Mouse (Mus musculus): ENCODE results near the gene Cst8.
"Not testable (repeated sequence)": the region's sequence is repeated elsewhere in the genome, so short reads cannot be mapped to it uniquely, and the experiment has no call there.

Cst8 gene

DNA sequence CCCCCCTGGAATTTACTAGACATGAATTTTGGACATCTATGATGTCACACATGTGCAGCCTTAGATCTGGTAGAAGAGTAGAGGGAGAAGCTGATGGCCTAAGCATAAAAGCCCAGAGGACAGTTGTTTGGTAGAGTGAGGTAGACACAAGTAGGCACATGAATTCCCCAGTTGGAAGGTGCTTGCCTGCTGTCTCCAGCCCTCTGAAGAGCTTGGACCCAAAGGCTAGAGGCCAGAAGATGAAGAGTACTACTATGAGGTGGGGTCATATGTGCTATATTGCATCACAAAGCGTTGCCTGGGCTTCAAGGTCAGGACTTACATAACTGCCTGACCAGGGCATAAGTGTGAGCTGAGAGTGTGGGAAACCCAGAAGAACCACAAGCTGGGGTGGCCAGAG, at the start of gene Cst8:
TSS of gene Cst8 (plus strand) at position 301 of the 400 bp plus-strand sequence.
- no peak for DNase-seq (ENCODE audit: low spot score)

DNA sequence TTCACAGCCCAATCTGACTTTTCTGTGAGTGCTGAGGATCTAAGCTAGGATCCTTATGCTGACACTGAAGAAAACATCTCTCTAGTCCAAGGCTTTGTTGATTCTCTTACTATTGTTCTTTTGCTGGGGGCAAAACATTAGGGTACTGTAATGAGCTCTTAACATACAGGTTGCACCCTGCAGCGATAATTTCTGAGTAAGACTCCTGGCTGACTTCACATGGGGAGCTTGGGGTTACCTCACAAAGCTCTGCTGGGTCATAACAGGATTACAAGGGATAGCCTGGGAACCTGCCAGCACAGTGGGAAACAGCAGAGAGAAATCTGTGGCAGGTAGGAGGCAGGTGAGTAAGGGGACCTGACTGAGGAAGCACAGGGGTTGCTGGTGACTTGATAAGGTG, 48.5 kb upstream of the Cst8 start, which contains the start of gene Cstl1:
TSS of gene Cstl1 (plus strand) at position 301 of the 400 bp plus-strand sequence.
- DNase-seq (ENCODE audit: low spot score) = no peak

DNA sequence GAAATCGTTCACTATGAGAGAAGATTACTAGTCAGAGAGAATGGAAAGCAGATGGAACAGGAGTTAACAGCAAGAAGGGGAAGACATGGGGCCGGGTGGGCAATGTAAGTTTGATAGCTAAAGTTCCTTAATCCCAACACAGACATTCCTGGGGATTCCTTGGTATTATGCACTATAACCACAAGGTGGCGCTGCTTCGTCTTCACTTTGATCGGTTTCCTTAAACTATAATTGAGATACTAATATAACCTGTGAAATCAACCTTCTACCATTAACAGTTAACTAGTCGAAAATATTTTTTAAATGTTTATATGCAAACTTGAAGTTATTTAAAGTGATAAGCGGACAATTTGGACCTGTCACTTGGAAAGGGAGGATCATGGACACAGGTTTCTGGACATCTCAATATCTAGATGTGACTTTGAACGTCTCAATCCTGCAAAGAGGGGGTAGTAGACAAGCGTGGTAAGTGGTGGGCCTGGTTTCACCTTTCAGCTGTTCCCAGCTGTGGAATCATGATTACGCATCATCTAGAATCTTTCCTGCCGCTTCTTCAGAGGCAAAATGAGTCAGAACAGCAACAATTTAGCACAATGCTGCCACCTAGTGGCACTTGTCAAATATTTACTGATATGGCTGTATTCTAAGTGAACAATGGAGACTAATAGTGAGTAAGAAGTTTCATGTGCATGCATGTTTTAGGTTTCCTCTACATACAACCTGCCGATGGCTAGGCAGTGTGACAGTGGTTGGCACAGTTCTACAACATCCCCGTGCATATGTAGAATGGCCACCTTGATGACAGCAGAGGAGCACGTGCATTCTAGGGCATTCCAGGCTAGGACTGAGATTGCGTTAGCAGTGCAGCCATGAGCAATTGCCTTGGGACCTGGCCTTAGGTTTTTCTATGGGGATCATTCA, 46.4 kb upstream of the Cst8 start:
- peak; percentile 68 for DNase-seq (ENCODE audit: low spot score)

DNA sequence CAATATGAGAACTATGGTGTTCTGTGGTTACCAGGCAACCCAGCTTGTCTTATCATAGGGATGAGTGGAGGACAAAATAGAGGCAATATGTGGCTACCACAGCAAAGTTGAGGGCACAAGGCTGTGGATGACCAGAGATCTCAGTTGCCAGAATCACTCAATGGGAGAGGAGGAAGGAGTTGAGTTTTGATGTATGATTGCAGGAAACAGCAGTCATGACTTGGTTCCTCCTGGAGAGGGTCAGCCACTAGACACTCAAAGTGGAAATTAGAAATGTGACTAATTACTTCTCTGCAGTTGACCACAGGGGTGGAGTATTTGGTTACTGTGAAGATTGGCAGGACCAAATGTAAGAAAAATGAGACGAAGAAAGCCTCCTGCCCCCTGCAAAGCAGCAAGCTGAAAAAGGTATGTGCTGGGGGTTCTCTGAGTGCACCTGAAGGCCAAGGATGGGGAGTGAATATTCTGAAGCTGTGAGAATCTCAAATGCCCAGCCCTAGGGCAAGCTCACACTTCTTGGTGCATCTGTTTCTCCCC, 44.2 kb upstream of the Cst8 start:
- DNase-seq (ENCODE audit: low spot score) = no peak

DNA sequence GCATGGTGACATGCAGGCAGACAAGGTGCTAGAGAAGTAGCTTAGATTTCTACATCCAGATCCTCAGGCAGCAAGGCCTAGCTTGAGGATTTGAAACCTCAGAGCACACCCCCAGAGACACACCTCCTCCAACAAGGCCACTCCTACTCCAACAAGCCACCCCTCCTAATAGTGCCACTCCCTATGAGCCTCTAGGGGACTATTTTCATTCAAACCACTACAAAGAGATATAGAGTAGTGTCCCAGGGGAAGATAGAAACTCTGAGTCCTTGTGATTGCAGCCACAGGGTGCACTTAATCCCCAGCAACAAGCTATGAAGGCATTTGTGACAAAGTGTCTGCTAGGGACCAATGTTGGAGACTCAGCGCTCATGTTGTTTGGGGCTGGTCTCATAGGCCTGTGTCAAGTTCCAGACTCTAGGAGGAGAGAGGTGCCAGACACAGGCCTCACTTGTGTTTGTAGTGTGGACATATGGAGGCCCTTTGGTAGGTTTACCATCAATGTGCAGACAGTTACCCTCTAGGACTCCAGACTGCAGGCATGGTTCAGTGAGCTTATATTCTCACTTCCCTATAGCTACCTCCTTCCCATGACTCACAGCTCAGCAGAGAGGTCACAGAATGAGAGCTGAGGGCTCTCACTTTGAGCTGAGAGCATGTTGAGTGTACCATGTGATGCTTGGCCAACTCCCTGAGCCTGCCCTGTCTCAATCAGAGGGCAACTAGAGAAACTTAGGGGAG, 34.8 kb upstream of the Cst8 start:
- DNase-seq (ENCODE audit: low spot score) = no peak

DNA sequence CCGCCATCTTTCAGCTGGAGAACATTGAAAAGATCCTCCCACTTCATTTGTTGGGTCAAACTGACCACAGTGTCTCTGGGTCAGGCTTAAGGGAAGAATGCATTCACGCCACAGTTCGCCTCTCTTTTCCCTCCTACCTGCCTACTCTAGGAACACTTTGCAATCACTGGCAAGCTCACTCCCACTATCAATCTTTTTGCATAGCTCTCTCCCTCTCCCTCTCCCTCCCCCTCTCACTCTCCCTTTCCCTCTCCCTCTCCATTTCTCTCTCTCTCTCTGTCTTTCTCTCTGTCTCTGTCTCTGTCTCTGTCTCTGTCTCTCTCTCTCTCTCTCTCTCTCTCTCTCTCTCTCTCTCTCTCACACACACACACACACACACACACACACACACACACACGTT, 27.2 kb upstream of the Cst8 start, which contains the start of gene Cst11:
TSS of gene Cst11 (minus strand) at position 101 of the 400 bp plus-strand sequence.
- not testable (repeated sequence) for DNase-seq (ENCODE audit: low spot score)

DNA sequence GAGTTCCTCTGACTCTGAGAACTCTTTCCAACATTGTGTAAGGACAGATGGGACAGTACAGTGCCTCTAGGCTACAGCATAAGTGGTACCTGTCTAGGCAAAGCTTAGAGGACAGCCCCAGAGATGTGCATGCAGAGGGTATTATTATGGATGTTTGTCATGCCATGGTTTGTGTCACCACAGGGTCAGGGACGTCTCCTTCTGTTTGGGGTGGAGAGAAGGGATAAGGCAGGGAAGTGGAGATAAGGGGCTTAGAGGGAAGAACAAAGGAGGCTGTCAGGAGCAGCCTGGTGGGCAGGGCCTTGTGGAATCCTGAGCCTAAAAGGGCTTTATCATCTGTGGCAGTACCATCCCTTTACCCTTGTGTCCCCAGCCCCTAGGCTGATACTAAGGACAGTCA, 16.9 kb upstream of the Cst8 start, which contains the start of gene 8030411F24Rik:
TSS of gene 8030411F24Rik (plus strand) at position 301 of the 400 bp plus-strand sequence.
- DNase-seq (ENCODE audit: low spot score) = no peak

DNA sequence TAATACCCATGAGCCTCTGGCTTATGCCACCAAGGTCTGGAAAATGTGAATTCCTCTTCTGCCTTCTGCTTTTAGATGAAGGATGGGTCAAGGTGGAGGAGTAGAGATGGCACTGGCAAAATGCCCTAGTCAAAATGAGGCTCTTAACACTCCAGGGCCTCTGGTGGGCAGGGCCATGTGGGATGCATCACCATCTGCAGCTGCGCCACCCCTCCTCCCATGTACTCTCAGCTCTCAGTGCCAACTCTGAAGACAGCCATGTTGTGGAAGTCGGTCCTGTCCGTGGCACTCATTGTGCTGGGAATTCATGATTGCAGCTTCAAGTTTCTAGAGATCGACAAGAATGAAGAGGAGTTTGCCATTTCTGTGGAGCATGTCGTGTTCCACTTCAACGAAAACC, 9.4 kb upstream of the Cst8 start, which contains the start of gene Cst12:
TSS of gene Cst12 (plus strand) at position 220 of the 400 bp plus-strand sequence.
- DNase-seq (ENCODE audit: low spot score) = no peak

DNA sequence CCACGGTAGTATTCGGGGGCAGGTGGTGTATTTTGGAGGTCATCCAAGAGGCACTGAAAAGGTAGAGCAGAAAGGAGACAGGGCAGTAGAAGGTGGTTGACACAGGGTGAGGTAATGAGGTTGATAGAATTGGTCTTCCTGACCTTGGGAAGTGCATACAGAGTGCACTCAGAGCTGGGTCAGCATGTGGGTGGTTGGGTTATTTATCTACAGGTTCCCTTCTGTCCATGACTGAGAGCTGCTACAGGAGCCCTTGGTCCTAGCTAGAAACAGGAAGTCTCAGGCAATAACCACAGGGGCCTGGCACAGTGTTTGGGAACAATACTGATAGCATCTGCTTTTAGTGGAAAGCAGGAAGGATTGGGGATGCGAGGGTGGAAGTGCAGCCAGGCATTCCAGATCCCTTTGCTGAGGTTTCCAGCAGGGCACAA, 2.9 kb downstream of the Cst8 start:
- no peak for DNase-seq (ENCODE audit: low spot score)

DNA sequence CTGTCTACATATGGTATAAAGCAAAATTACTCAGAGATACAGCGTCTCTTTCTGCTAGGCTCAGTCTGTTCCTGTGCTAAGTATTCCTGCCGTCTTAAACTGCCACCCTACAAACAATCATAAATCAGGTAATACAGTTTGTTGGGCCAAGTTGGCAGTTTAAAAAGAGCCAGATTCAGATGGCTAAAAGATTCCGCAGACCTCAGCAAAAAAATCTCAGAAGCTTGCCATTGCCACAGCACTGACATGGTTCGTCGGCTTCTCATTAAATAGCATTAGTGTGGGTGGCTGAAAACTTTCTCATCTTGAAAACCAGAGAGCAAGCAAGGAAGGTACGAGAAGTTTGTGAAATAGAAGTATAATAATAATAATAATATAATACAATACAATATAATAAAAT, 8.1 kb downstream of the Cst8 start:
- DNase-seq (ENCODE audit: low spot score) = no peak

DNA sequence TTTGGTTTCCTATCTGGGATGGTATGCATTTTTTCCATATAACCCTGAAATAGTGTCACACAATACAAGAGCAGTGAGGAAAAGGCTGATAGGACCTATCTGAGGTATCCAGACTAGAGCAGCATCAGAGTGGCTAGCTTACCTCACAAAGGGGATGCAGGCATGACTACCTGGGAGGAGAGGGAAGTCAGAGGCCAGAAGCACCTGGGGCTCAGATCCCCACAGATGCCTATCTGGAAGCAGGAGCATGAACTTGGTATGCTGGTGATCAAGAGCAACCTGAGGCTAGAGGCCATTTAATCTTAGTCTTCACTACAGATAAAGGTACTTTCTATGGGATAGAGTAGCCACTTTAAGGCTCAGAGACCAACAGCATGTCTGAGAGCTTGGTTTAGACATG, 21.3 kb downstream of the Cst8 start, which contains the start of gene Cst13:
TSS of gene Cst13 (plus strand) at position 173 of the 400 bp plus-strand sequence.
- no peak for DNase-seq (ENCODE audit: low spot score)

DNA sequence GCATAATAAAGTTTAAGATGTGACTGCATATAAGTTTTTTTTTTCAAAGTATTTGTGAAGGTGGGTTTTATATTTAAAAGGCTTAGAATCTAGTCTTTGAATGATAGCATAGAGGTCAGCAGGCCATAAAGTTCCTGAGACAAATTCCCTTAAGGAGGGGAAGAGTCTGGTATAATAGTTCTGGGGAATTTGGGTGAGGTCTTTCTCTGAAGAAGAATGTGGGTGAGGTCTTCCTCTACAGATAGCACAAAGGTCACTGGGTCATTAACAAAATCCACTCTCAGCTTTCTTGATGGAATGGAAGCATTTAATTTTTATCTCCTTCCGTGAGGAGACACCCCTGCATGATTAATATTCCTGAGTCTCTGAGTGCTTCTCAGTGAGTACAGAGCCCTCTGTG, 27.4 kb downstream of the Cst8 start:
- DNase-seq (ENCODE audit: low spot score) = no peak

DNA sequence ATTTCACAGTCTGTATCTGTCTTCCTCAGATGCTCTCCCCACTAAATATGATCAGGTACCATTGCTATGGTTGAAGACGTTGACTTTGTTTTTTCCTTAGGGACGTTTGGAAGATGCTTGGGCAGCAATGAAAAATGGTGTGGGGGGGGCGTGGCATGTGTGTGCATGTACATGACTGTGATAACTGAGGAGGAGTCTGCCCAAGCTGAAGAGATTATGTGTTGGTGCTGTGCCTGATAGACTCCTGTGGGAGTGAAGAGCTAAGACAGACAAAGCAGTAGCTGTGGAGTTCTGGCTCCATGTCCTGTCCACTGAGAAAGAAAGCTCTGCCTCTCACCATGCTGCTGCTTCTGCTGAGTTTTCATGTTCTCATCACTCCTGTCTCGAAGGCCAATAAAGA, 36.3 kb downstream of the Cst8 start, which contains the start of gene Cst9:
TSS of gene Cst9 (plus strand) at position 236 of the 400 bp plus-strand sequence.
- DNase-seq (ENCODE audit: low spot score) = no peak

DNA sequence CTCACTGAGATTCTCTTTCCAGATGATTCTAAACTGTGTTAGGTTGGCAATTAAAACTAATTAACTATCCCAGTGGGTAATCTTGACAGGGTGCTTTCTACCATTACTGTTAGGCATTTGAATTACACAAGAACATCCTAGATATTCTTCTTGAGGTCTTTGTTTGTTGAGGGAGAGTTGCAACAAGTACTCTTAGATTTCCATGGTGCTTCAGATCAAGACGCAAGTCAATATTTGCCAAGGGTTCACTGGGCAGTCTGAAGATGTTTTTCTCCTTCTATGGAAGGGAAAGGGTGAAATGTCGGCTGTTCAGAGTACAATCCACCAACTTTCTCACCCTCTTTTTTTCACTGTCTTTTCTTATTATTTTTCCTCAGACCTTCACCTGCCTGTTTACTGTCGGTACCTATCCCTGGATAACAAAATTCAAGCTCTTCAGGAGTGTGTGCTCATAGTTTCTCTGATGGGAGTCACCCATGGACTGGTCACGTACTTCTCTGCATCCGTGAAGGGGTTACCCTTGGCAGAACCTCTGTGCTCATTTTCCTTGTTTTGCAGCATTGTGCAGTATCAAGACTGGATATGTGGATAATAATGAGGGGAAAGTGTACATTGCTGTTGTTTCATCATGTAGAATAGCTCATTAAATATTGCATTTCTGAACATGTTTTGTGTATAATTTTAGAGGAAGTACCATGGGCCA, 39.6 kb downstream of the Cst8 start:
- no peak for DNase-seq (ENCODE audit: low spot score)

DNA sequence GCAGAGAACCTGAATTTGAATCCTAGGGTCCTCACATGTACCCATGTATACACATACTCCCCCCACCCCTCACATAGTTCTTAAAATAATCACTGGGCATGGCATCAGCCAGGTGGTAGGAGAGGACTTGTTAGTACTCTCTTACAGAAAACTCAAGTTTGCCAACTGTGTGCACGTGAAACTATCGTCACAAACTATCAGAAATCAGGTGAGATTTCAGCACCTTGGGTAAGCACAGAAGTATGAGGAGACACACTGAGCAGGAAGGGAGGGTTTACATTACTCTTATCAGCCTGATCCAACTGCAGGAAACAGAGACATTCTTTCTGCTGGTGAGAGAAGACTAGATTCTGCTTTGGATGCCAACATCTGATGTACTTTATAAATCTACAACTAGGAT, 40.6 kb downstream of the Cst8 start:
- no peak for DNase-seq (ENCODE audit: low spot score)

DNA sequence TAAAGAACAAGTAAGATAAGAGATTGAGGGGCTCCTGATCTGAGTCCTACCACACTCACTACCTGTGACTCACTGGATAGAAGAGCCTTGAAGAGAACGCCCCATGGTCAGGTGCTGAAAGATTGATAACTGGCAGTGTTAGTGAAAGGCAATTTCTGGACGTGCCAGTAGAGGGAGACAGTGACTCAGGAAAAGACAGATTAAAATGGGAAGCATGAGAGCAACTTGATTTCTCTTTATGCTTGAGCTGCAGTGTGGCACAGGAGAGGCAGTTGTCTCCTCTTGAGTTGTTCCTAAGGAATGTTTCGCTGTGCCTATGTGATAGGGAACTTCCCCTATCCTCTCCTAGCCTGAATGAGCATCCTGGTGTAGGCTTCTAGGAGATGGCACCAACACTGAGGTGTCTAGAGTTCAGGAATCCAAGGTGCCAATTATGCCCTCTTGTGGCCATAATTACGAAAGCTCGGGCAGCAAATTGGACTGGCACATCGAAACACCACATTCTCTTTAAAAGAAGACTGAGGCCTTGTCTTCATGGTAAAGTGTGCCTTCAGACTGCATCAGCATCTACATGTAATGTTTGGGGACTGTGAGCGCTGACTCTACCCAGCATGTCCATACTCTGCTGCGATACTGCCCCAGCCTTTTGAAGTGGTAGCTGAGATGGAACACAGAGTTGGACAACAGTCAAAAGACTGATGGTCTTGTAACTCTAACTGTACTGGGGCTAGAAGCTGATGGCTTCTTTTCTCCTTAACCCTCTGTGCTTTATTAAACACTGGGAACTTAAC, 52.7 kb downstream of the Cst8 start:
- DNase-seq (ENCODE audit: low spot score) = peak; percentile 54

Measured in yolk sac, embryonic 10.5 days (tissue).